Mouse (Mus musculus) thymus, postnatal 10 days (tissue): ENCODE measurements around the gene Abcb9.

Source experiments
- DNase-seq, 2 experiments: peaks; one replicate each; pipeline ENCODE4 v3.0.0; 2021; ENCODE audit warnings: low spot score in 2 of 2

The Abcb9 gene

GRCm38 (mm10) chr5:124093852-124094604 lies 1.6 kb downstream of the Abcb9 start:
- no peak for DNase-seq

GRCm38 (mm10) chr5:124093120-124093794 lies 2.3 kb downstream of the Abcb9 start:
- no peak for DNase-seq

GRCm38 (mm10) chr5:124091951-124092406 lies 3.6 kb downstream of the Abcb9 start:
- no peak for DNase-seq

GRCm38 (mm10) chr5:124089868-124090267 lies 5.7 kb downstream of the Abcb9 start:
- DNase-seq, result no peak

- no peak for DNase-seq
Observed at GRCm38 (mm10) chr5:124086876-124087275, 8.7 kb downstream of the Abcb9 start.

- no peak for DNase-seq
Observed at GRCm38 (mm10) chr5:124085513-124085912, 10.1 kb downstream of the Abcb9 start.

- DNase-seq, result peak; percentile 75 to 91
Observed at GRCm38 (mm10) chr5:124084588-124085173, 10.9 kb downstream of the Abcb9 start.

GRCm38 (mm10) chr5:124083850-124084587 lies 11.6 kb downstream of the Abcb9 start:
- DNase-seq, result peak in 1 of 2 experiments; percentile 30

- DNase-seq, result no peak
Observed at GRCm38 (mm10) chr5:124082941-124083688, 12.5 kb downstream of the Abcb9 start.

- DNase-seq, result no peak
Observed at GRCm38 (mm10) chr5:124082447-124082846, 13.2 kb downstream of the Abcb9 start.

- peak; percentile 65 to 66 for DNase-seq
Observed at GRCm38 (mm10) chr5:124079880-124080279, 15.7 kb downstream of the Abcb9 start.

- DNase-seq, result peak in 1 of 2 experiments; percentile 69
Observed at GRCm38 (mm10) chr5:124078794-124079416, 16.7 kb downstream of the Abcb9 start.

GRCm38 (mm10) chr5:124077856-124078460 lies 17.6 kb downstream of the Abcb9 start:
- peak in 1 of 2 experiments; percentile 43 for DNase-seq

- peak in 1 of 2 experiments; percentile 22 for DNase-seq
Observed at GRCm38 (mm10) chr5:124077241-124077640, 18.4 kb downstream of the Abcb9 start.

GRCm38 (mm10) chr5:124076559-124076958 lies 19.0 kb downstream of the Abcb9 start:
- DNase-seq, result no peak

- peak in 1 of 2 experiments; percentile 24 for DNase-seq
Observed at GRCm38 (mm10) chr5:124075716-124076115, 19.9 kb downstream of the Abcb9 start.

GRCm38 (mm10) chr5:124074845-124075307 lies 20.7 kb downstream of the Abcb9 start:
- peak in 1 of 2 experiments; percentile 35 for DNase-seq

- DNase-seq, result no peak
Observed at GRCm38 (mm10) chr5:124073682-124074081, 21.9 kb downstream of the Abcb9 start.

- no peak for DNase-seq
Observed at GRCm38 (mm10) chr5:124069657-124070056, 25.9 kb downstream of the Abcb9 start.
